13 mouse cellular contexts compared by ENCODE assay signal in the genomic region with DNA sequence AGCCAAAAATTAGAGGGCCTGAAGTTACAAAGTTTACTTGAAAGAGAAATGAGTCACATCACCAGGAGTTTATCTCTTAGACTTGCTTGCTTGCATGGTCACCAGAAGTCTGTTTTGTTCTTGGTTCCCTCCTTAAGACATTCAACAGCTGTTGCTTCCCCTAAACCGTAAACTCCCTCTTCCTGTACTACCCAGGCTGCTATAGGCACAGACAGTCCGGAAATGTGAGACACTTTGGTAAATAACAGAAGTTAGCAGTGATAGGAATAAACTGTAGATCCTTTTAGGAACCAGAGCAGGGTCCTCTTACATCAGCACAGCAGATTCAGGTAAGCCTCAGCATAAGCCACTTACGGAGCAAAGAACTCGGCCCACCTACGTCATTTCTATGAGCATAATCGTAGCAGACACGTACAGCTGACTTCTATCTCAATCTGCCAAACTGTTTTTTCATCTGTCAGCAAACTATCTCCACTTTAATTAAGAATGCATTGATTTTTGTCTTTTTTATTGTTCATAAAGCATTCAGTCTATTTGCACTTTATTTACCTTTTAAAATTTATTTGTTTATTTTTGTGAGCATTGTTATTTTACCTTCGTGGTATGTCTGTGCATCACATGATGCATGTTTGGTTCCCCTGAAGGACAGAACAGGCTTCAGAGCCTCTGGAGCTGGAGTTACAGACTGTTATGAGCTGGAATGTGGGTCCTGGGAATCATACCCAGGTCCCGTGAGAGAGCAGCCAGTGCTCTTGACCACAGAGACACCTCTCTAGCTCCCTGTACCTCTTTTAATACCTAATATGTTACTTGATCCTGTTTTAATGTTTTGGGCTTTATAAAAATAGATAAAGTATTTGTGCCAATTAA. TPM values are rescaled to one million over a fixed set of nuclear protein-coding genes. Genes with fewer than 3 reads are reported as not detected.
DNase-seq lines count a peak whose midpoint lies in the region; ATAC-seq and TF ChIP-seq lines count a peak whose summit lies in the region.
"Had no signal": no experiment of that assay in that cellular context is flagged by ENCODE, and none has a peak within 500 bp of the region (broad histone marks: within the 10 kb centered on the region; RNA-seq: fewer than 3 reads in every experiment).

No protein-coding gene starts in this region.

- no peak overlapping the region for H3K9ac ChIP-seq in liver, embryonic 12.5 days
- H3K9ac ChIP-seq: liver, embryonic 15.5 days had no signal

- WGBS in liver, embryonic 12.5 days (ENCODE audit: insufficient replicate concordance): 34% methylated on average over 9 of the region's 9 CpGs
- WGBS in cerebellum, adult 2 months: 62% methylated on average over 9 of the region's 9 CpGs

- peak overlapping the region; percentile 6; the same call in 1 of the 2 replicates for H3K4me2 ChIP-seq in liver, embryonic 12.5 days
- H3K4me2 ChIP-seq: liver, embryonic 15.5 days had no signal

- H3K36me3 ChIP-seq in liver, embryonic 12.5 days: no peaks in the 10 kb centered on the region
- H3K36me3 ChIP-seq: liver, embryonic 15.5 days had no signal

- no peak for TF ChIP-seq POLR2A in cerebellum, adult 2 months (IDR thresholded peaks at IDR 0.05; ENCODE audit: borderline replicate concordance, insufficient read depth, low read length)

- no peaks in the 10 kb centered on the region for H3K9me3 ChIP-seq in liver, embryonic 12.5 days (replicated peaks)
- H3K9me3 ChIP-seq: liver, embryonic 15.5 days had no signal

- peak; percentile 30 for DNase-seq in kidney, postnatal 14 days
- no peak for DNase-seq in kidney, adult 9 months
- DNase-seq in skeletal muscle tissue, adult 2 months (ENCODE audit: low read depth, low spot score): peak; percentile 20
- DNase-seq in right cerebral cortex, adult 2 months (ENCODE audit: low spot score in 2 of 2): no peak
- DNase-seq in cerebellum, adult 2 months: no peak
- DNase-seq in left cerebral cortex, adult 11 months (ENCODE audit: low spot score): no peak
- DNase-seq: adrenal gland, adult 8-10 months; embryo, embryonic 11 days; kidney, postnatal 25 days had no signal

- no peaks in the 10 kb centered on the region for H3K27me3 ChIP-seq in liver, embryonic 12.5 days (replicated peaks)
- H3K27me3 ChIP-seq in cerebellum, adult 2 months (ENCODE audit: control insufficient read depth, insufficient read depth, low read length): no peaks in the 10 kb centered on the region
- H3K27me3 ChIP-seq: liver, embryonic 15.5 days had no signal

- ATAC-seq in granulocyte monocyte progenitor cell, adult 5-6 weeks (replicated peaks; ENCODE audit: poor library complexity, severe bottlenecking): peak; percentile 99
- ATAC-seq in liver, embryonic 12.5 days: peak; percentile 44; the same call in 1 of the 2 replicates
- ATAC-seq: forebrain, embryonic 14.5 days had no signal

- no peaks in the 10 kb centered on the region for H3K4me1 ChIP-seq in liver, embryonic 12.5 days
- no peaks in the 10 kb centered on the region for H3K4me1 ChIP-seq in cerebellum, adult 2 months (ENCODE audit: control insufficient read depth, insufficient read depth, low read length)
- H3K4me1 ChIP-seq: liver, embryonic 15.5 days had no signal

- no peak for TF ChIP-seq CTCF in cerebellum, adult 2 months (IDR thresholded peaks at IDR 0.05; ENCODE audit: borderline replicate concordance, insufficient read depth, low read depth, low read length)

- no peak overlapping the region for H3K4me3 ChIP-seq in liver, embryonic 12.5 days
- no peak overlapping the region for H3K4me3 ChIP-seq in cerebellum, adult 2 months (replicated peaks; ENCODE audit: insufficient read depth, low read depth, low read length)
- H3K4me3 ChIP-seq: liver, embryonic 15.5 days had no signal

- no peak overlapping the region for H3K27ac ChIP-seq in liver, embryonic 12.5 days
- no peak overlapping the region for H3K27ac ChIP-seq in cerebellum, adult 2 months (ENCODE audit: insufficient read depth, low read length)
- H3K27ac ChIP-seq: liver, embryonic 15.5 days had no signal

RNA-seq across cellular contexts. Expression of a gene that starts 58.9 kb away (rescaled TPM):
- 0.60 and 3.1 TPM in 2 replicates for total RNA-seq in granulocyte monocyte progenitor cell, adult 5-6 weeks (2014; fragmentation: Nextera tagmentation)
- total RNA-seq in granulocyte monocyte progenitor cell, adult 5-6 weeks (2017): 0.34 and 0.93 TPM in 2 replicates
- 14.4 and 15.3 TPM in 2 replicates for polyA plus RNA-seq in liver, embryonic 12.5 days (2016; fragmentation: Nextera tagmentation; extraction: Ambion mirVana)
- 49.0 and 53.5 TPM in 2 replicates for polyA plus RNA-seq in cerebellum, adult 2 months (2012; rRNA removed)

Comparison
In these comparisons a context has a peak if more than half of its experiments do, and no peak if none do; other contexts are left out.
1. DNase-seq: peak in kidney, postnatal 14 days (single experiment) and skeletal muscle tissue, adult 2 months (single experiment); none in kidney, adult 9 months (single experiment), right cerebral cortex, adult 2 months (0 of 2), cerebellum, adult 2 months (0 of 2) and left cerebral cortex, adult 11 months (single experiment).